Mouse (Mus musculus) E14TG2a.4 (cell line): ENCODE data around the gene Mcrip2.

ENCODE experiments used
- CTCF ChIP-seq: conservative IDR thresholded peaks from 2 replicates; pipeline ENCODE4 v1.5.1; 2014; ENCODE audit warnings: low read length
- NANOG ChIP-seq: IDR thresholded peaks from 2 replicates; pipeline ENCODE4 v1.6.1; 2014; ENCODE audit warnings: borderline replicate concordance, low read length, mixed read lengths
- POU5F1 ChIP-seq: IDR thresholded peaks from 2 replicates; pipeline ENCODE4 v1.6.1; 2014; ENCODE audit warnings: low read length, borderline replicate concordance

- TF ChIP-seq CTCF (no peak), POU5F1 (no peak), NANOG (no peak)
These were observed 28.0 kb downstream of the Mcrip2 start for GRCm38 (mm10) chr17:25840519-25840918.
